Mouse (Mus musculus): ENCODE data around the gene Acsm1.

GRCm38 (mm10) chr7:119560452-119560835 is 46.4 kb upstream of the Acsm1 start:
- no peak for TF ChIP-seq CTCF (IDR thresholded peaks at IDR 0.05; ENCODE audit: low read depth)
- TF ChIP-seq EP300 (optimal IDR thresholded peaks at IDR 0.05): no peak

All from stomach, postnatal 0 days (tissue).